Mouse (Mus musculus) erythroblast, adult 5-6 weeks (primary cell): ENCODE results near the gene Eogt. TPM values are rescaled to one million over a fixed set of nuclear protein-coding genes. Genes with fewer than 3 reads are reported as not detected.

Experiments used
- ATAC-seq: replicated peaks from 2 replicates; pipeline ENCODE4 v1.8.0; 2016; ENCODE audit warnings: moderate number of reproducible peaks, mild to moderate bottlenecking, moderate TSS enrichment, inconsistent platforms; ENCODE audit not compliant: poor library complexity, low FRiP score, severe bottlenecking
- total RNA-seq, 2 experiments: library from RNA; stranded (forward) in 1 of 2; stranded (reverse) in 1 of 2; fragments of 150-400 nt in 1 of 2; fragments of 200-764, 138-1000 nt in 1 of 2; gene quantifications; 2 replicates each; pipeline versions ENCODE4 v1.2.3 to v1.2.4; 2015 to 2017; ENCODE audit warnings: low replicate concordance in 2 of 2

The Eogt gene
- total RNA-seq, 2 experiments from 2014 or later: 4.6 to 6.1 TPM

- no peak for ATAC-seq
These were observed 36.8 kb downstream of the Eogt start for GRCm38 (mm10) chr6:97112177-97112576.

DNA sequence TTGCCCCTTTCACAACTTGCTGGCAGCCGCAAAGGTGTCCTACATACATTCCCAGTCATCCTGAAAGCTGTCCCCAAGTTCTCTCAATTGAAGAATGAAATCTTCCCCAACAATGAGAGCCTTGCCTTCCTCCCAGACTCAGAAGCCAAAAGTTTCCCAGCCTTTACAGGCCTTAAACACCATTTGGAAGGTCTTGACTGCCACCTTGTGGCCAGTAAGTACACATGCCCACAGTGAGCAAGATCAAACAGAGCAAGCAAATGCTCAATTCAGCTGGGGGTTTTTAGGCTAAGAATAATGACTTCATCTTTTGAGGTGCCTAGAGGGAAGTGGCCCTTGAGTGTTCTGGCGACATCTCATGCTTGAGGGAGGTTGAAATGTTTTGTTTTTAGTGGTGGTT is 42.2 kb downstream of the Eogt start:
- peak; percentile 70; the same call in 1 of the 2 replicates for ATAC-seq

- ATAC-seq: no peak
These were observed 42.9 kb downstream of the Eogt start for GRCm38 (mm10) chr6:97106106-97106505.

DNA sequence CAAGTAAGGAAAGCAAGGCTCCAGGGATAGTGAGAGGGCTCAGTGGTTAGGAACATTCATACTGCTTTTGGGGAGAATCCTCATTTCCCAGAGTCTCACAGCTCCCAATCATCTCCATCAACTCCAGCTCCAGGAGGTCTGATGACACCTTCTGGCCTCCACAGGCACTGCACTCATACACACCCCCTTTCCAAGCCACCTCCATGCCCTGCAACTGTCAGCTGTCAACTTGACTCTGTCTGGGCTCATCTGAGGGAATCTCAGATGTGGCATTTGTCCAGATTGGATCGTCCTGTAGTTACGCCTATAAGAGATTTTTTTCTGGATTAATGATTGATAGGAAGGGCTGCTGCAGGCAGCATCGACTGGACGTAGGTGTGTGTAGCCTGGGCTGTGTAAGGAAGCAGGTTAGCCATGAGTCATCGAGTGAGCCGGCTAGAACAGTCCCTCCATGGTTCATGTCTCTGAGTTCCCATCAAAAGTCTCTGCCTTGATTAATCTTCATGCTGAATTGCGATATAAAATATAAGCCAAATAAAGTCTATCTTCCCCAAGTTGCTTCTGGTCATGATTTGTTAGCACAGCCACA is 44.6 kb downstream of the Eogt start:
- no peak; the same call in 1 of the 2 replicates for ATAC-seq

DNA sequence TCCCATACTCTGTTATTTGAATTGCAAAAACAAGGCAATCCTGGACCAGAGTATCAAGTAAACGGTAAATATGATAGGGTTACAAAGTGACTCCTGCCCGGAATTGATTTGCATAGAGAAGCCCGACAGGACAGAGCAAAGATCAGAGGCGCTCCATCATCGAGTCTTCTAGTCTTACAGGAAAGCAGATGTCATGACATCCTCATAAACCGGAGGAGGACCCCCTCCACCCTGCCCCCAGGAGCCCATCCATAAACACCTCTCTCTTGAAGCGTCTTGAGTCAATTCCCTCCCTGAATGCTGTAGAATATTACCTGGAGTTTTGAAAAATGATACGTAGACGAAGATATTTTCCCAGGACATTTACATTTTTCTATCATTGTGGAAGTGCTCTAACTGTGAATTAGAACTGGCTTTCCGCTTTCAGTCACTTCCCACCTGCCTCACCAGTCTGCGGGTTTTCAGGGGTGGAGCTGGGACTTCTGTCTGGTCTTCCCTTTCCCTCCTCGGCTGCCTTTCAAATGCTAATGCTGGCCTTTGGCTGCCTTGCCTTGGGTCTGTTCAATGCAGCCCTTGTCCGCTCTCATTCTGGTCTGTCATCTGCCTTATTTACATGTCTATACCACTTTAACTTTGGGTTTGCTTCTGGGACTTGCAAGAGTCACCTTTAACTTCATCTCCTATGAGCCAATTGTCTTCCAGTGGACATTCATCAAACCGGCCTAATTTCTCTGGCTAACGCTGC is 46.9 kb downstream of the Eogt start:
- no peak for ATAC-seq

DNA sequence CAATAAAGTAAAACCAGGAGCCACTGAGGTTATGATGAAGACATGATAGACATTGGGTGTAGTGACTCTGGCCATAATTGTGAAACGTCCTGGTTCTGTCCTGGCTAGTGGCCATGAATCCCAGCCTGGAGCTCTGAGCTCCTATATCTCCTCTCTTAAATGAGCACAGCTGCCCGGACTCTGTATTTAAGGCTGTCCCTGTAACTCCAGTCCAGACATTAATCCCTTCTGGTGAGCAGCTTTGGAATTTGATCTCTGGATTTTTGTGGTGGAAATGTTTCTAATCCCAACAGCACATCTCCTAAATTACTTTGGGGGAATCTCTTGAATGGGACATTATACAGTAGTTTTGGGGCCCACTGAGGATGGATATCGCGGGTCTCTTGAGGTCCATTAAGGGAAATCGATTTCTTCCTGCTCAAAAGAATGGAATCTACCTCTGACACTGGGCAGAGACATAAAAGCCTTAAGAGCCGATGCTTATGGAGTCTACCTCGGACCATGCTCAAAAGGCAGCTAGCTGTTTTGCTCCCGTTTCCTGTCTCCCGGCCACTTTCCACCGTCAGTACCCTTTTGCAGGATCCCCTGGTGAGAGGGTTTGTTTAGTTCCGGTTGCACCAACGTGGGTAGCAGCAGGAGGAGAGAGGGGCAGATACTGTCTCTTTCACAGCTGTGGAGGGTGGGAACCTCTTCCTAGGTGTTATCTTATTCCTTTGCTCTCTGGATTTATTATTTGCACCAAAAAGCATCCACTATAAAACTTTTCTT is 47.6 kb downstream of the Eogt start:
- ATAC-seq: no peak

GRCm38 (mm10) chr6:97082336-97082735 is 66.6 kb downstream of the Eogt start:
- no peak for ATAC-seq

DNA sequence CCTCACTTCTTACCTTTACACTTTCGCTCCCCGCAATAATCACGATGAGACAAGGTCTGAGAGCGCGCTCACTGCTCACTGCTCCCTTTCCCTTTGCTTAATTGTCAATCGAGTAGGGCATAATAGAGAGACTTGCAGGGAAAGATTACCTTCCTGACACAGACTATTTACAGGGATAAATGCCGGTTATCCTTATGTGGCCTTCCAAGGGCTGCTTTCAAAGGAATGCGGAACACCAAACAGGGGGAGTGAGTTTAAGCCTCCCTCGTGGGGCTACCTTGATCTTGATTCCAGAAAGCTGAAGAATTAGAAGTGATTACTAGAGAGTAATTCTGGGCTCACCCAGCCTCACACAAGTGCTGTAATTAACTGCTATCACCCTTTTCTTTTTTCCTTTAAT is 69.0 kb downstream of the Eogt start:
- ATAC-seq: no peak

DNA sequence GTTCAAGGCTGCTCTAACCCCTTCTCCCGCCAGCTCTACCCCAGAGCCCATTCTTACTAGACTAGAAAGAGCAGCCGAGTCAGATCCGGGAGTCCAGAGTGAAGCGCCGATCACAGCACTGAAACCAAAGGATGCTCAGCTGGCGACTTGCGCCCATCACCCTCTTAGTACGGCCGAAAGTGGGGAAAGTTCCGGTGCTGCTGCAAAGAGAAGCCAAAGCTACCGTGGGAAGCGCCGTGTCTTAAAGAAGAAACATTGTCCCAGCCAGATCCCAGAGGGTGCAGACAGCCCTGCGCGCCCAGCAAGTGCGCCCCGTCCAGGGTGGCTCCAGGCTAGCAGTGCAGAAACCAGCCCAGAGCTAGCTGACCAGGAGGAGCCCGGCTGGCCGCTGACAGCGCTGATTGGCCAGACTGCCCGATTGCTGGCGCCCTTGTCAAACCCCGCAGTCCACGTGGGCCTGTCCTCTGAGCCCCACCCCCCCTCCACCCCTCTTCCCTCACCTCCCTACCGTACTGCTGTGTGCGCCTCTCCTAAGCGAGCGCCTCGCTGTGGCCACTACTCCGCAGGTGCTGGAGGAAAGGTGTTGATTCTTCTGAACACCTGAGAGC is 88.8 kb downstream of the Eogt start, which contains the start of gene Fam19a4:
Gene Fam19a4, minus strand, starts transcription at position 340 of the 608 bp plus-strand sequence.
- ATAC-seq: no peak

Other genes with a start within 250 kb of the Eogt start
- not detected in 2 replicates for gene Fam19a4, start 88.8 kb downstream of the Eogt start, total RNA-seq (2015; ENCODE audit: low replicate concordance)
- gene Fam19a4, start 88.8 kb downstream of the Eogt start, total RNA-seq (2017; ENCODE audit: low replicate concordance): 0.17 TPM in 1 of 2 replicates, not detected in the other
- 6.7 and 11.7 TPM in 2 replicates for gene Tmf1, start 29.9 kb upstream of the Eogt start, total RNA-seq (2015; ENCODE audit: low replicate concordance)
- 50.4 and 64.5 TPM in 2 replicates for gene Tmf1, start 29.9 kb upstream of the Eogt start, total RNA-seq (2017; ENCODE audit: low replicate concordance)
- 24.0 and 25.9 TPM in 2 replicates for gene Uba3, start 56.5 kb upstream of the Eogt start, total RNA-seq (2015; ENCODE audit: low replicate concordance)
- gene Uba3, start 56.5 kb upstream of the Eogt start, total RNA-seq (2017; ENCODE audit: low replicate concordance): 35.1 and 38.5 TPM in 2 replicates
- 10.2 and 16.1 TPM in 2 replicates for gene Arl6ip5, start 61.5 kb upstream of the Eogt start, total RNA-seq (2015; ENCODE audit: low replicate concordance)
- gene Arl6ip5, start 61.5 kb upstream of the Eogt start, total RNA-seq (2017; ENCODE audit: low replicate concordance): 20.6 and 23.8 TPM in 2 replicates
- not detected in 2 replicates for gene Lmod3, start 103.6 kb upstream of the Eogt start, total RNA-seq (2015; ENCODE audit: low replicate concordance)
- not detected in 2 replicates for gene Lmod3, start 103.6 kb upstream of the Eogt start, total RNA-seq (2017; ENCODE audit: low replicate concordance)